Mouse (Mus musculus): Measurements from ENCODE around the gene Bphl. TPM values are rescaled to one million over a fixed set of nuclear protein-coding genes. Genes with fewer than 3 reads are reported as not detected.
"Not testable (repeated sequence)": the region's sequence is repeated elsewhere in the genome, so short reads cannot be mapped to it uniquely, and the experiment has no call there.

Gene Bphl
- total RNA-seq, 1 experiment from 2014 or later = 14.1 TPM

GRCm38 (mm10) chr13:34047526-34047925, 10.1 kb downstream of the Bphl start:
- ATAC-seq (ENCODE audit: extremely low read depth, insufficient number of reproducible peaks, low FRiP score, poor library complexity, severe bottlenecking) = no peak

GRCm38 (mm10) chr13:34050479-34050878, 13.1 kb downstream of the Bphl start:
- ATAC-seq (ENCODE audit: extremely low read depth, insufficient number of reproducible peaks, low FRiP score, poor library complexity, severe bottlenecking) = no peak

GRCm38 (mm10) chr13:34051692-34052091, 14.3 kb downstream of the Bphl start:
- ATAC-seq (ENCODE audit: extremely low read depth, insufficient number of reproducible peaks, low FRiP score, poor library complexity, severe bottlenecking) = peak; percentile 71

- ATAC-seq (ENCODE audit: extremely low read depth, insufficient number of reproducible peaks, low FRiP score, poor library complexity, severe bottlenecking) = no peak
Measured at GRCm38 (mm10) chr13:34053673-34054282, 16.4 kb downstream of the Bphl start.

GRCm38 (mm10) chr13:34054391-34054790, 17.0 kb downstream of the Bphl start:
- no peak for ATAC-seq (ENCODE audit: extremely low read depth, insufficient number of reproducible peaks, low FRiP score, poor library complexity, severe bottlenecking)

- ATAC-seq (ENCODE audit: extremely low read depth, insufficient number of reproducible peaks, low FRiP score, poor library complexity, severe bottlenecking) = no peak
Measured at GRCm38 (mm10) chr13:34054983-34055382, 17.6 kb downstream of the Bphl start.

GRCm38 (mm10) chr13:34057252-34057651, 19.9 kb downstream of the Bphl start:
- ATAC-seq (ENCODE audit: extremely low read depth, insufficient number of reproducible peaks, low FRiP score, poor library complexity, severe bottlenecking) = no peak

GRCm38 (mm10) chr13:34060061-34060460, 22.7 kb downstream of the Bphl start:
- 0 out of 2 replicates have a peak, but pooled peaks have one; percentile 13 for ATAC-seq (ENCODE audit: extremely low read depth, insufficient number of reproducible peaks, low FRiP score, poor library complexity, severe bottlenecking)

- ATAC-seq (ENCODE audit: extremely low read depth, insufficient number of reproducible peaks, low FRiP score, poor library complexity, severe bottlenecking) = no peak
Measured at GRCm38 (mm10) chr13:34062466-34062865, 25.1 kb downstream of the Bphl start.

- ATAC-seq (ENCODE audit: extremely low read depth, insufficient number of reproducible peaks, low FRiP score, poor library complexity, severe bottlenecking) = no peak
Measured at GRCm38 (mm10) chr13:34066351-34066750, 29.0 kb downstream of the Bphl start.

- ATAC-seq (ENCODE audit: extremely low read depth, insufficient number of reproducible peaks, low FRiP score, poor library complexity, severe bottlenecking) = no peak
Measured at GRCm38 (mm10) chr13:34070296-34070695, 32.9 kb downstream of the Bphl start.

- no peak for ATAC-seq (ENCODE audit: extremely low read depth, insufficient number of reproducible peaks, low FRiP score, poor library complexity, severe bottlenecking)
Measured at GRCm38 (mm10) chr13:34071836-34072235, 34.4 kb downstream of the Bphl start.

GRCm38 (mm10) chr13:34072847-34073246, 35.5 kb downstream of the Bphl start:
- ATAC-seq (ENCODE audit: extremely low read depth, insufficient number of reproducible peaks, low FRiP score, poor library complexity, severe bottlenecking) = no peak

GRCm38 (mm10) chr13:34074441-34074840, 37.0 kb downstream of the Bphl start:
- ATAC-seq (ENCODE audit: extremely low read depth, insufficient number of reproducible peaks, low FRiP score, poor library complexity, severe bottlenecking) = not testable (repeated sequence)

- ATAC-seq (ENCODE audit: extremely low read depth, insufficient number of reproducible peaks, low FRiP score, poor library complexity, severe bottlenecking) = not testable (repeated sequence)
Measured at GRCm38 (mm10) chr13:34075893-34076292, 38.5 kb downstream of the Bphl start.

GRCm38 (mm10) chr13:34076561-34077491, 39.4 kb downstream of the Bphl start:
- no peak for ATAC-seq (ENCODE audit: extremely low read depth, insufficient number of reproducible peaks, low FRiP score, poor library complexity, severe bottlenecking)

- peak; percentile 65 for ATAC-seq (ENCODE audit: extremely low read depth, insufficient number of reproducible peaks, low FRiP score, poor library complexity, severe bottlenecking)
Measured at GRCm38 (mm10) chr13:34077492-34078271, 40.3 kb downstream of the Bphl start, which contains the start of gene Tubb2a. Gene Tubb2a, minus strand, starts transcription at chr13:34078007.

- 0 out of 2 replicates have a peak, but pooled peaks have one; percentile 4 for ATAC-seq (ENCODE audit: extremely low read depth, insufficient number of reproducible peaks, low FRiP score, poor library complexity, severe bottlenecking)
Measured at GRCm38 (mm10) chr13:34078500-34079280, 41.3 kb downstream of the Bphl start.

Data from neutrophil, adult 5-6 weeks (primary cell).